Mouse (Mus musculus) forebrain, embryonic 10.5 days (tissue): ENCODE measurements around the gene Plekhm3. TPM values are rescaled to one million over a fixed set of nuclear protein-coding genes. Genes with fewer than 3 reads are reported as not detected.

ENCODE experiments used
- DNase-seq: peaks from one replicate; pipeline ENCODE4 v3.0.0-alpha.2; 2017; ENCODE audit warnings: low spot score; ENCODE audit errors: extremely low spot score
- H3K27ac ChIP-seq: fragments of 300-500 bp; sonication (generic); 2 replicates; pipeline ENCODE4 v1.5.1; 2016; ENCODE audit warnings: mild to moderate bottlenecking
- H3K27me3 ChIP-seq: fragments of 300-500 bp; sonication (generic); 2 replicates; pipeline ENCODE4 v1.6.1; 2016; ENCODE audit warnings: mild to moderate bottlenecking; ENCODE audit not compliant: poor library complexity, severe bottlenecking
- H3K36me3 ChIP-seq: fragments of 300-500 bp; sonication (generic); replicated peaks from 2 replicates; pipeline ENCODE4 v1.6.1; 2016; ENCODE audit warnings: mild to moderate bottlenecking, moderate library complexity
- H3K4me1 ChIP-seq: fragments of 300-500 bp; sonication (generic); 2 replicates; pipeline ENCODE4 v1.6.1; 2016
- H3K4me3 ChIP-seq: fragments of 300-500 bp; sonication (generic); 2 replicates; pipeline ENCODE4 v1.5.1; 2016; ENCODE audit warnings: mild to moderate bottlenecking, moderate library complexity
- H3K9me3 ChIP-seq: fragments of 300-500 bp; sonication (generic); 2 replicates; pipeline ENCODE4 v1.6.1; 2016; ENCODE audit warnings: mild to moderate bottlenecking, moderate library complexity
- WGBS: fragments of 180-500 bp; shearing (Covaris S2); methylation state at CpG from one replicate; pipeline ENCODE4 v1.1.7; 2016; 5-methylcytosine and 5-hydroxymethylcytosine counted together
- polyA plus RNA-seq: library from polyadenylated mRNA; unstranded; fragments of >200 nt; fragmentation: Nextera tagmentation; extraction: Ambion mirVana; gene quantifications from 2 replicates; pipeline ENCODE4 v1.2.1, GENCODE M21; 2016

The Plekhm3 gene
- polyA plus RNA-seq, 1 experiment from 2014 or later = 7.2 TPM

DNA sequence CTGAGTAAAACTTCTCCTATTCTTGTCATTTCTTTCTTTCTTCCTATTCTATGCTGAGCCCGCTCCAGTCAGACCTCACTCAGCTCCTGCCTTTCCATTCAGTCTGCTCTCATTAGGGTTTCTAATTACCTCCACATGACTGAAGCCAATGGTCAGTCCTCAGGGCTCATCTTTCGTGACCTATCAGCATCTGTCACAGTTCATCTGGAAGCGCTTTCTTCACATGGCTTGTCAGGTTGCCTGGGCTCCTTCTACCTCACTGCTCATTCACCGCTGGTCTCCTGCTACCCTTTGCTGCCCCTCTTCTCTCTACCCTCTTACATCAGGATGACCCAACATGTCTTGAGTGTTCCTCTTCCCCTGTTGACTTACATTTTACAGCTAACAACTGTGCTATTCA is 65.3 kb downstream of the Plekhm3 start:
- peaks cover 20% of the 10 kb centered on the region for H3K4me1 ChIP-seq
- 38% methylated on average over 4 of the region's 4 CpGs for WGBS
- H3K27ac ChIP-seq = no peak overlapping the region
- no peaks in the 10 kb centered on the region for H3K9me3 ChIP-seq
- no peaks in the 10 kb centered on the region for H3K36me3 ChIP-seq
- H3K4me3 ChIP-seq = no peak overlapping the region
- DNase-seq = no peak
- no peaks in the 10 kb centered on the region for H3K27me3 ChIP-seq

DNA sequence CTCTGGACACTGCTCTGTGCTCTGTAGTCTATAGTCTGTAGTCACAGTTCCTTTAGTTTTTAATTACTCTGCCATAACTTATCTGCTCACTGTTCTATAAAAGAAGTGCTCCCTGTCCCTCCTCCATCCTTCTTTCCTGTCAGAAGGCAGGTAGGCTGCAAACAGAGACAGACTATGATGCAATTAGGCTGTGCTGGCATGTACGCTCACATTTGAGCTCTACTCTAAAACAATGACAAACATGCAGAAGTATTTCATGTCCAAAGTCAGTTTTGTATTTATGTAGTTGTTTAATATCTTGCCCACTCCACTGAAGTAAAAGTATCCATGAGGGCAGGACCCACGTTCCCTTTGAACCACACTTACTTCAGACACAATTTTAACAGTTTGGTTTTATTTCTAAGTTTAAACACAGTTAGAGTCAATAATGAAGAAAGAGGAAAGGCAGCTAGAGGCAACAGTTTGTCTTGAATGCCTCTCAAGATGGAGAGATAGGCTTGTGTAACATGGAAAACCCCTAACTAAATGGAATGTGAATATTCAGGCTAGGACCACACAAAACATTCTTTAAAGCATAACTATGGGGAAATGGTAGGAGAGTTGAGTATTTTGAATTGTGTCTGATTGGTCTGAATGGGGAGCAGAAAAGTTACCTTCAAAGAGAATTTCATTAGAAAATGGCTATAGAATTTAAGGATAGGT is 69.0 kb downstream of the Plekhm3 start:
- 93% methylated on average over 2 of the region's 2 CpGs for WGBS

GRCm38 (mm10) chr1:64886718-64887117 is 69.9 kb downstream of the Plekhm3 start:
- H3K27me3 ChIP-seq = peaks cover 5% of the 10 kb centered on the region; the same call in 1 of the 2 replicates
- 89% methylated on average over 6 of the region's 6 CpGs for WGBS
- no peak for DNase-seq
- no peaks in the 10 kb centered on the region for H3K9me3 ChIP-seq
- peaks cover 30% of the 10 kb centered on the region for H3K4me1 ChIP-seq
- 0 out of 2 replicates have a peak, but pooled peaks cover 5% of the 10 kb centered on the region for H3K36me3 ChIP-seq
- H3K27ac ChIP-seq = no peak overlapping the region
- no peak overlapping the region for H3K4me3 ChIP-seq

More for the DNA sequence above, 69.0 kb downstream of the Plekhm3 start:
- DNase-seq = no peak
- H3K36me3 ChIP-seq = 0 out of 2 replicates have a peak, but pooled peaks cover 5% of the 10 kb centered on the region
- H3K4me3 ChIP-seq = no peak overlapping the region
- peaks cover 30% of the 10 kb centered on the region for H3K4me1 ChIP-seq
- H3K27me3 ChIP-seq = peaks cover 5% of the 10 kb centered on the region; the same call in 1 of the 2 replicates
- no peaks in the 10 kb centered on the region for H3K9me3 ChIP-seq
- no peak overlapping the region for H3K27ac ChIP-seq

DNA sequence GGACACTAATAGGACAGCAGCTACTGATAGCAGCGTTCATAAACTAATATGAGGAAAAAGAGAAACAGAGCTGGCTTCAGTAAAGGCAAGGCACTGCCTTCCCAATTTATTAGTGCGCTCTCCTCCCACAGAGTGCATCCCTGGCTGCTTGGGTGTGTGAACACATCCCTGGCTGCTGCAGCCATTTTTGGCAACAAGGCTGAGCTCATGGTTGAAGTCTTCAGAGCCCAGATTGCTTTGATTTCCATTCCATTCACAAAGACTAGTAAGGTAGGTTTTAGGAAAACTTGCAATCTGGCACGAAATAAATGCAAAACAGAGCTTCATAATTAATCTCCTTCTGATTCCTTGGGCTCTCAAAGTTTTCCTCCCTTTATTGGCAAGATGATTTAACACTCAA is 71.3 kb downstream of the Plekhm3 start:
- Histone ChIP-seq H3K27ac (peak overlapping the region; percentile 62; the same call in 1 of the 2 replicates), H3K4me1 (peaks cover 18% of the 10 kb centered on the region), H3K4me3 (no peak overlapping the region), H3K36me3 (0 out of 2 replicates have a peak, but pooled peaks cover 5% of the 10 kb centered on the region), H3K27me3 (peaks cover 5% of the 10 kb centered on the region; the same call in 1 of the 2 replicates), H3K9me3 (no peaks in the 10 kb centered on the region)
- 63% methylated on average over 3 of the region's 3 CpGs for WGBS
- DNase-seq = no peak

DNA sequence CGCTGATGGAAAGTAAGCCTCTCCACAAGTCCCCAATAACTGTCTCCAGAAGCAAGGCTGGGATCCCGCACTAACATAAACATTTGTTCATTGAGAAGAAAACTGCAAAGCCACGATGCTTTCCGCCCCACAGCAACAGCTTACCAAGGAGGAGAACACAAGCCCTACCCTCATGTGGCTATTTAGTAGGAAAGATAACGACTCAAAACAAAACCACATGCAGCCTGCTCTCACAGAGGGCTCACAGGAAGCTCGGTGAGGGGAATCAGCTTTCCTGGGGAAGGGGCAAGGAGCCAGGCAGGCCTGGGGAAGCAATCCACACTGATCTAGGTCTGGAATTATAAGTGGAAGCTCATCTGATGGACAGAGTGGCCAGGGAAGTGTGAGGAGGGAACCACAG is 72.6 kb downstream of the Plekhm3 start:
- H3K4me1 ChIP-seq = peaks cover 18% of the 10 kb centered on the region
- no peak overlapping the region for H3K4me3 ChIP-seq
- no peaks in the 10 kb centered on the region for H3K9me3 ChIP-seq
- peak overlapping the region; percentile 62 for H3K27ac ChIP-seq
- 48% methylated on average over 6 of the region's 6 CpGs for WGBS
- no peak for DNase-seq
- 0 out of 2 replicates have a peak, but pooled peaks cover 5% of the 10 kb centered on the region for H3K36me3 ChIP-seq
- H3K27me3 ChIP-seq = peaks cover 5% of the 10 kb centered on the region; the same call in 1 of the 2 replicates

DNA sequence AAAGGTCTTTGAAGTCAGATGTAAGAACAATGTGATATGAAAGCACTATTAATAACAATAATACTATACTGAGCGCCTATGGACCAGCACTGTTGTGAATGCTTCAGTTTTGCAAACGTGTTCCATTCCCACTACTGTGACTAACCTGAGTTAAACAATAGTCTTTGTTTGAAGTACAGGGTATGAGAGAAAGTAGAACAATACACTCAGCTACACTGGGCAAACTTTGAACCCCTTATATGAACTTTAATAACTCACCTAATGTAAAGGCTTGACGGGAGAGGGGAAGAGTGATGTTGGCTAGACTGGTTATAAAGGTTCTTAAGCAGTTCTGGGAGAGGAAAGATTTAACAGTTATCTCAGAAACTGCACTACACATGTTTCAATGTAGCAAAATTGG is 76.0 kb downstream of the Plekhm3 start:
- DNase-seq = no peak
- Histone ChIP-seq H3K4me3 (no peak overlapping the region), H3K9me3 (no peaks in the 10 kb centered on the region), H3K4me1 (peaks cover 18% of the 10 kb centered on the region), H3K36me3 (0 out of 2 replicates have a peak, but pooled peaks cover 5% of the 10 kb centered on the region), H3K27me3 (peaks cover 5% of the 10 kb centered on the region; the same call in 1 of the 2 replicates), H3K27ac (no peak overlapping the region)
- 92% methylated on average over 3 of the region's 3 CpGs for WGBS

DNA sequence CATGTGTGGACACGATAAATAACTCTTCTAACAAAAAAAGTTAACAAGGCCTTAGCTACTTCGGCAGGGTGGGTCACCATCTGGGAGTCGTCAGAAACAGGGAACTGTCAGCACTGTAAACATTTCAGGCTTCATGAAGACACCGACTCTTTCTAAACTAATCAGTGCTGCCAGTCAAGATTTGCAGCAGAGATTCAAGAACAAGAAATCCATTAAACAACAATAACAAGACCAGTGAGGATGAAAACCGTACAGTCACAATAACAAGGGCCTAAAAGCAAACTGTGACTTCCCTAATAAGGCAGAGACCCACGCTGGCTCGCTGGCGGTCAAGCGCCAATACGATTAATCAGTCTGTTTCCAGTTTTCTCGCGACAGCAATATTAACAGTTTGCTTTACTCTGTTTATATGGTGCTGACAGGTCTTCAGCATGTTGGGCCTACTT is 77.8 kb downstream of the Plekhm3 start:
- WGBS = 87% methylated on average over 12 of the region's 12 CpGs
- Histone ChIP-seq H3K4me1 (peaks cover 2% of the 10 kb centered on the region), H3K36me3 (0 out of 2 replicates have a peak, but pooled peaks cover 5% of the 10 kb centered on the region), H3K9me3 (no peaks in the 10 kb centered on the region), H3K27ac (no peak overlapping the region), H3K27me3 (peaks cover 5% of the 10 kb centered on the region; the same call in 1 of the 2 replicates), H3K4me3 (no peak overlapping the region)
- DNase-seq = no peak

GRCm38 (mm10) chr1:64876276-64876675 is 80.3 kb downstream of the Plekhm3 start:
- H3K9me3 ChIP-seq = no peaks in the 10 kb centered on the region
- peaks cover 9% of the 10 kb centered on the region for H3K4me1 ChIP-seq
- H3K27me3 ChIP-seq = no peaks in the 10 kb centered on the region
- H3K4me3 ChIP-seq = no peak overlapping the region
- DNase-seq = no peak
- no peak overlapping the region for H3K27ac ChIP-seq
- no peaks in the 10 kb centered on the region for H3K36me3 ChIP-seq
- WGBS = 77% methylated on average over 3 of the region's 3 CpGs

GRCm38 (mm10) chr1:64875712-64876111 is 80.9 kb downstream of the Plekhm3 start:
- Histone ChIP-seq H3K27me3 (no peaks in the 10 kb centered on the region), H3K9me3 (no peaks in the 10 kb centered on the region), H3K4me3 (no peak overlapping the region), H3K4me1 (peaks cover 9% of the 10 kb centered on the region), H3K27ac (no peak overlapping the region), H3K36me3 (no peaks in the 10 kb centered on the region)
- 95% methylated on average over 5 of the region's 5 CpGs for WGBS
- no peak for DNase-seq

GRCm38 (mm10) chr1:64875156-64875555 is 81.5 kb downstream of the Plekhm3 start:
- DNase-seq = no peak
- Histone ChIP-seq H3K9me3 (no peaks in the 10 kb centered on the region), H3K4me1 (peaks cover 9% of the 10 kb centered on the region), H3K27ac (no peak overlapping the region), H3K27me3 (no peaks in the 10 kb centered on the region), H3K4me3 (no peak overlapping the region), H3K36me3 (no peaks in the 10 kb centered on the region)
- WGBS = 97% methylated on average over 1 of the region's 1 CpGs

DNA sequence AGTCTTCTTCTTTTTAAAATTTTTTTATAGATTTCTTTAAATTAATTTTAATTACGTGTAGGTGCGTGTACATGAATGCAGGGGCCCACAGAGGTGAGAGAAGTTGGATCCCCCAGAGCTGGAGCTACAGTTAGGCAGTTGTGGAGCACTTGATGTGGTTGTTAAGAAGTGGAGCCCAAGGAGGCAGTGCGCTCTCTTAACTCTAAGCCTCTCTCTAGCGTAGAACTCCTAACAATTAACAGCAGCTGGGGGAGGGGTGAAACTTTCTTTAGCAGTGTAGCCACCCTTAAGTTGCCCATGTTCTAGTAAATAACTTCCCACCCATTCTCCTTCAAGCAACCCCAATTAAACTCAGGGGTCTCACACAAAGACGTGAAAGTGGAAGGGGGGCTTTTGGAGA is 84.7 kb downstream of the Plekhm3 start:
- Histone ChIP-seq H3K27ac (no peak overlapping the region), H3K4me3 (no peak overlapping the region), H3K27me3 (no peaks in the 10 kb centered on the region), H3K9me3 (no peaks in the 10 kb centered on the region), H3K4me1 (peaks cover 15% of the 10 kb centered on the region), H3K36me3 (no peaks in the 10 kb centered on the region)
- no peak for DNase-seq
- 58% methylated on average over 5 of the region's 5 CpGs for WGBS

DNA sequence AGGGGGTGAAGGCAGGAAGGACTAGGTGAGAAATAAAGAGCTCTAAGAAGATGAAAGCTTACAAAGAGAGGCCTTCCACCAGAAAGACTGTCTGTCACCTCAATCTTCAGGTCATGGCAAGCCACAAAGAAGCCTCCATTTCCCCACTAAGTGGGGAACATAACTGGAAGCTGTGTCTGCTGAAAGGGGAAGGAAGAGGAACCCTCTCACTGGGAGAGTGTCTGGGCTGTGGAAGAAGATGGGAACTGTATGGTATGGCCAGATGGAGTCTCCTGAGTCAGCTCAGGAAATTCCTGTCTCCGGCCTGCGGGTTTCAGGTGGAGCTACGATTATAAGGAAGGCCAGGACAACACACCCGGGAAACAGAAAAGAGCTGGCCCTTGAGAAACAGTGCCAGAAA is 88.9 kb downstream of the Plekhm3 start:
- Histone ChIP-seq H3K27me3 (no peaks in the 10 kb centered on the region), H3K27ac (no peak overlapping the region), H3K9me3 (no peaks in the 10 kb centered on the region), H3K4me3 (no peak overlapping the region), H3K4me1 (peaks cover 15% of the 10 kb centered on the region), H3K36me3 (no peaks in the 10 kb centered on the region)
- WGBS = 79% methylated on average over 4 of the region's 4 CpGs
- no peak for DNase-seq

- WGBS = 89% methylated on average over 1 of the region's 1 CpGs
- Histone ChIP-seq H3K4me1 (peaks cover 6% of the 10 kb centered on the region), H3K27ac (no peak overlapping the region), H3K27me3 (no peaks in the 10 kb centered on the region), H3K36me3 (no peaks in the 10 kb centered on the region), H3K4me3 (no peak overlapping the region), H3K9me3 (no peaks in the 10 kb centered on the region)
- DNase-seq = no peak
Observed at GRCm38 (mm10) chr1:64866140-64866539, 90.5 kb downstream of the Plekhm3 start.
